Mouse (Mus musculus) G1E (cell line): ENCODE results near the gene Lifr. TPM values are rescaled to one million over a fixed set of nuclear protein-coding genes. Genes with fewer than 3 reads are reported as not detected.

Experiments used
- ATAC-seq: 2 replicates; pipeline ENCODE4 v1.8.0; 2016; ENCODE audit warnings: mild to moderate bottlenecking; ENCODE audit not compliant: insufficient number of reproducible peaks, poor library complexity, low FRiP score, severe bottlenecking; ENCODE audit errors: extremely low read depth
- DNase-seq: peaks from one replicate; pipeline ENCODE4 v3.0.0; 2012; ENCODE audit warnings: low spot score
- H3K27me3 ChIP-seq: 2 replicates; pipeline ENCODE4 v1.6.1; 2012; ENCODE audit warnings: mild to moderate bottlenecking, low read length, inconsistent platforms; ENCODE audit not compliant: insufficient read depth
- H3K36me3 ChIP-seq: replicated peaks from 2 replicates; pipeline ENCODE3; 2012; ENCODE audit warnings: mild to moderate bottlenecking, inconsistent platforms
- H3K4me1 ChIP-seq: 2 replicates; pipeline ENCODE4 v1.6.1; 2012; ENCODE audit warnings: low read depth, low read length, inconsistent platforms, mixed read lengths; ENCODE audit not compliant: insufficient read depth
- H3K4me3 ChIP-seq: 2 replicates; pipeline ENCODE4 v1.5.1; 2012; ENCODE audit warnings: low read depth, mild to moderate bottlenecking, inconsistent platforms, low read length, moderate library complexity, mixed read lengths
- H3K9me3 ChIP-seq: replicated peaks from 2 replicates; pipeline ENCODE4 v1.6.1; 2012; ENCODE audit warnings: inconsistent platforms
- CTCF ChIP-seq: IDR thresholded peaks from 2 replicates; pipeline ENCODE4 v1.5.1; 2012; ENCODE audit warnings: low read depth, low read length, inconsistent platforms, mixed read lengths
- GATA1 ChIP-seq: IDR thresholded peaks from 2 replicates; pipeline ENCODE4 v1.6.1; 2012; ENCODE audit warnings: borderline replicate concordance, low read length, inconsistent platforms, mixed read lengths
- GATA2 ChIP-seq: IDR thresholded peaks from 2 replicates; pipeline ENCODE4 v1.6.1; 2012; ENCODE audit warnings: low read depth, low read length, inconsistent platforms, borderline replicate concordance
- POLR2AphosphoS5 ChIP-seq: IDR thresholded peaks from 2 replicates; pipeline ENCODE4 v1.6.1; 2012; ENCODE audit warnings: low read depth, low read length, inconsistent platforms; ENCODE audit not compliant: insufficient replicate concordance
- TAL1 ChIP-seq: conservative IDR thresholded peaks from 2 replicates; pipeline ENCODE4 v1.6.1; 2012; ENCODE audit warnings: low read depth, low read length, inconsistent platforms, mixed read lengths
- polyA plus RNA-seq: library from polyadenylated mRNA; stranded (reverse); fragments of >175 nt; gene quantifications from 2 replicates; pipeline ENCODE4 v1.2.3, GENCODE M21; 2012
- total RNA-seq, 2 experiments: library from RNA; stranded (forward) in 1 of 2; stranded (reverse) in 1 of 2; fragments of 200-1000 nt in 1 of 2; fragments of >200 nt in 1 of 2; fragmentation: Nextera tagmentation in 1 of 2; gene quantifications; 2 replicates each; pipeline ENCODE4 v1.2.3; 2014 to 2017

Gene Lifr
- total and polyA plus RNA-seq, 3 experiments: 0.11 TPM; not detected in 2

GRCm38 (mm10) chr15:7088691-7089090, 1.7 kb upstream of the Lifr start:
- no peak for TF ChIP-seq GATA1
- TF ChIP-seq GATA2: no peak
- TF ChIP-seq TAL1: no peak
- no peak for TF ChIP-seq CTCF
- no peak for TF ChIP-seq POLR2AphosphoS5
- no peaks in the 10 kb centered on the region for H3K9me3 ChIP-seq
- ATAC-seq (no peak), DNase-seq (no peak)
- H3K27me3 ChIP-seq: peaks cover 14% of the 10 kb centered on the region; the same call in 1 of the 2 replicates
- H3K4me1 ChIP-seq: no peaks in the 10 kb centered on the region; the same call in 1 of the 2 replicates
- no peaks in the 10 kb centered on the region for H3K36me3 ChIP-seq
- no peak overlapping the region for H3K4me3 ChIP-seq

GRCm38 (mm10) chr15:7092321-7092720, 1.9 kb downstream of the Lifr start:
- no peaks in the 10 kb centered on the region for H3K4me1 ChIP-seq
- TF ChIP-seq CTCF (no peak), GATA2 (no peak), POLR2AphosphoS5 (no peak), TAL1 (no peak), GATA1 (no peak)
- no peak for DNase-seq
- H3K9me3 ChIP-seq: no peaks in the 10 kb centered on the region
- no peak for ATAC-seq
- H3K4me3 ChIP-seq: no peak overlapping the region
- H3K36me3 ChIP-seq: no peaks in the 10 kb centered on the region
- H3K27me3 ChIP-seq: peaks cover 14% of the 10 kb centered on the region

- H3K36me3 ChIP-seq: no peaks in the 10 kb centered on the region
- H3K4me1 ChIP-seq: no peaks in the 10 kb centered on the region
- no peak for DNase-seq
- TF ChIP-seq GATA2 (no peak), GATA1 (no peak), CTCF (no peak), POLR2AphosphoS5 (no peak)
- ATAC-seq: no peak
- H3K9me3 ChIP-seq: no peaks in the 10 kb centered on the region
- no peak overlapping the region for H3K4me3 ChIP-seq
- peaks cover 3% of the 10 kb centered on the region for H3K27me3 ChIP-seq
Measured at GRCm38 (mm10) chr15:7099406-7099805, 9.0 kb downstream of the Lifr start.

GRCm38 (mm10) chr15:7100226-7100625, 9.8 kb downstream of the Lifr start:
- ATAC-seq: no peak
- Histone ChIP-seq H3K36me3 (no peaks in the 10 kb centered on the region), H3K4me1 (no peaks in the 10 kb centered on the region), H3K9me3 (no peaks in the 10 kb centered on the region), H3K4me3 (no peak overlapping the region), H3K27me3 (peaks cover 3% of the 10 kb centered on the region)
- no peak for DNase-seq
- TF ChIP-seq TAL1 (no peak), GATA2 (no peak), GATA1 (no peak), CTCF (no peak), POLR2AphosphoS5 (no peak)

GRCm38 (mm10) chr15:7103051-7103450, 12.6 kb downstream of the Lifr start:
- Histone ChIP-seq H3K36me3 (no peaks in the 10 kb centered on the region), H3K9me3 (no peaks in the 10 kb centered on the region), H3K4me1 (no peaks in the 10 kb centered on the region), H3K4me3 (no peak overlapping the region), H3K27me3 (peaks cover 7% of the 10 kb centered on the region)
- no peak for TF ChIP-seq GATA2
- TF ChIP-seq CTCF: no peak
- no peak for TF ChIP-seq GATA1
- TF ChIP-seq TAL1: no peak
- no peak for TF ChIP-seq POLR2AphosphoS5
- DNase-seq: no peak
- no peak for ATAC-seq

- Histone ChIP-seq H3K4me1 (no peaks in the 10 kb centered on the region), H3K27me3 (peaks cover 8% of the 10 kb centered on the region), H3K9me3 (no peaks in the 10 kb centered on the region), H3K36me3 (no peaks in the 10 kb centered on the region), H3K4me3 (no peak overlapping the region)
- no peak for TF ChIP-seq CTCF
- no peak for DNase-seq
- ATAC-seq: no peak
Measured at GRCm38 (mm10) chr15:7105224-7105623, 14.8 kb downstream of the Lifr start.

- Histone ChIP-seq H3K27me3 (peaks cover 7% of the 10 kb centered on the region; the same call in 1 of the 2 replicates), H3K36me3 (no peaks in the 10 kb centered on the region), H3K4me1 (no peaks in the 10 kb centered on the region), H3K4me3 (no peak overlapping the region), H3K9me3 (no peaks in the 10 kb centered on the region)
- DNase-seq (no peak), ATAC-seq (no peak)
- TF ChIP-seq TAL1 (no peak), POLR2AphosphoS5 (no peak), CTCF (no peak), GATA1 (no peak), GATA2 (no peak)
Measured at GRCm38 (mm10) chr15:7108160-7108559, 17.7 kb downstream of the Lifr start.
